Mouse (Mus musculus) cerebellum, adult 18-20 months (tissue): ENCODE measurements around the gene Daxx.
"Not testable (repeated sequence)": the region's sequence is repeated elsewhere in the genome, so short reads cannot be mapped to it uniquely, and the experiment has no call there.

Experiments
- DNase-seq, 2 experiments: peaks; one replicate each; pipeline ENCODE4 v3.0.0; 2021

Gene Daxx

DNA sequence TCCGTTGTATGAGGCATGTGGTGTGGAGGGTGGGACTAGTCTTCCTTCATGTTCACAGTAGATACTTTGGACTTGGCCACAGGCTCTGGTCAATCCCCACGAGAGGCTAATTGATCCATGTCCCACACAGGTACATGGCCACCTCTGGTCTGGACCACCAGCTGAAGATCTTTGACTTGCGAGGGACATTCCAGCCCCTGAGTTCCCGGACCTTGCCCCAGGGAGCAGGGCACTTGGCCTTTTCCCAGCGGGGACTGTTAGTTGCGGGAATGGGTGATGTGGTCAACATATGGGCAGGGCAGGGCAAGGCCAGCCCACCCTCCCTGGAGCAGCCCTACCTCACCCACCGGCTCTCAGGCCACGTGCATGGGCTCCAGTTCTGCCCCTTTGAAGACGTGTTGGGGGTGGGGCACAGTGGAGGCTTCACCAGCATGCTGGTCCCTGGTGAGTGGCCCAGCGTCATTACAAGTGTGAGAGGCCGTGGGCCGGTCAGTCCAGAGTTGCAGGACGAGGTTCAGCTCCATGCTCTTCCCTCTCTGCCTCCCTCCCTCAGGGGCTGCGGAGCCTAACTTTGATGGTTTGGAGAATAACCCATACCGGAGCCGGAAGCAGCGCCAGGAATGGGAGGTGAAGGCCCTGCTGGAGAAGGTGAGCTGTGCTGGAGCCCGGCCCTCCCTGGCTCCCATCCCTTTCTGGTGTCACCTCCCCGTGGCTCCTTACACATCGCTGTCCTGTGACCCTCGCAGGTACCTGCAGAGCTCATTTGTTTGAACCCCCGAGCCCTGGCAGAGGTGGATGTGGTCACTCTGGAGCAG, 39.1 kb downstream of the Daxx start:
- no peak for DNase-seq

DNA sequence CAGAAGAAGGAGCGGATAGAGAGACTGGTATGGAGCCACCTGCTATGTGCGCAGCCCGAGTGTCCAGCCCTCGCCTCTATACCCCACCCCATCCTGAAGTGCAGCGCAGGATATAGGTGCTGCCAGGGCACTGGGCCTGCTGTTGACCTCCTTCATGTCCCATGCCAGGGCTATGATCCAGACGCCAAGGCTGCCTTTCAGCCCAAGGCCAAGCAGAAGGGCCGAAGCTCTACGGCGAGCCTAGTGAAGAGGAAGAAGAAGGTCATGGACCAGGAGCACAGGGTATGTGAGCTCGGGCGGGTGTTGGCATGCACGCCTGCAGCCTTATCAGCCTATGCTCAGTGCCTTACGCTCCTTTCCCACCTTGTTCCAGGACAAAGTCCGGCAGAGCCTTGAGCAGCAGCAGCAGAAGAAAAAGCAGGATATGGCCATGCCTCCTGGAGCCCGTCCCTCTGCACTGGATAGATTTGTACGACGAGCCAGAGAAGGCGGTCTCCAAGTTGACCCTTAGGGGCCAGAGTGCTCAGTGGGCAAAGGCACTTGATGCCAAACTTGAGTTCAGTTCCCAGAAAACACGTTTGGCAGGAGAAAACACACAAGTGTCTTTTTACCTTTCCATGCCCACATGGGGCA, 39.8 kb downstream of the Daxx start:
- DNase-seq, result no peak

DNA sequence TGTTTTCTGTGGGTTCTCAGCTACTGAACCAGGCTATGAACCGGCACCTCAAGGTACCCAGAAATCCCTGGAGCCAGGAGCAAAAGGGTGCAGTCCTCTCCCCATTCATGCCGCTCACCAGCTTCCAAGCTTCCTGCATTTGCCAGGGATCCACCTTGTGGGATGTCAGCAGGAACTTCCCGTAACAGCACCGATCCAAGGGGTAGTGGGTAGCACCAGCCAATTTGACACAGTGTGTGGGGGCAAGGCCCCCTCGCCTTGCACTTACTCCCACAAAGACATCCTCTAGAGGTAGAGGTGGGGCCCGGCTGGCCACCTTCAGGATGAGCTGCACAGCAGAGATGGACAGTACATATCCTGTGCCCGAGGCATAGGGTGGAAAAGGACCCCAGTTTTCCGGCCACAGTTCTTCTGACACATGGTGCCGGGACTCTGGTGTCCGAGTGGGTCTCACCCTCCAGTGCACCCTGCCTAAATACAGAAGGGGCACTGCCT, 41.0 kb downstream of the Daxx start:
- no peak for DNase-seq

DNA sequence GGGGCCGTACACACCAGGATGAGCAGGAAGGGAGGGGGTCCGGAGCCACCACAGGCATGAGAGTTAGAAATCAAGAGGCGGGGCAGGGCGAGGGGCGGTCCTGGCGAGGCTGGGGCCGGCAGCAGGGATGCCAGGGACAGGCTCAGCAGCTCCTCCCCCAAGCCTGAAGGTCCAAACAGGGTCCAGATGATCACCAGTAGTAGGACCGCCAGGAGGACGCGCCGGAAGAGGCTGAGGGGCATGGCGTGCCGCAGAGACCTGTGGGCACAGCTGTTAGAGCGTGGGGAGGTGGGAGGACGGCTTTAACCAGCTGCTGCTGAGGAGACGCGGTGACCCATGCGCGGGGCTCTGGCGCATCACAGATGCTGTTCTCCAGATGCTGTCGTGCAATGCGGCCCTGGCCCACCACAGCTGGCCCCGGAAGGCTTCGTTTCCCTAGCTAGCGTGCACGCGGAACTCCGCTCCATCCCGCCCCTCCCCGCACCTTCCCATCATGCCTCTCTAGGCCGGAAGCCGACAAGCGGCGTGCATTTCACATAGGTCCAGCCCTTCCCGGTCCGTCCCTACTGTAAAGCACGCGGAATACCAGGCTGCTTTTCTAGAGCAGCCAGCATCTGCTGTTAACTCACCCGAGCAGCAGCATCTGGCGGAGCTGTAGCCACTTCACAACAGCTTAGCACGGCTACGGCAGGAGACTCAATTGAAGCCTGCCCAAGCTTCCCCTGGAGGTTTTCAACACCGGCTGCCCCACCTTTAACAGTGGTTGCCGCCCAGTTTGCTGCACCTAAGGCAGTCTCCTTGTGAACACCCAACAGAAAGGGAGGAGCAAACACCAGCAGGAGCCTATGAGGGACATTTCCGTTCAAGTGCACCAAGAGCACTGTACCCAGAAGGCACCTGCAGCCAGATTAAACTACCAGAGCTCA, 42.1 kb downstream of the Daxx start, which contains the start of gene B3galt4:
B3galt4 (minus strand) TSS at position 468 of the 926 bp plus-strand sequence.
- peak; percentile 68 to 72 for DNase-seq

DNA sequence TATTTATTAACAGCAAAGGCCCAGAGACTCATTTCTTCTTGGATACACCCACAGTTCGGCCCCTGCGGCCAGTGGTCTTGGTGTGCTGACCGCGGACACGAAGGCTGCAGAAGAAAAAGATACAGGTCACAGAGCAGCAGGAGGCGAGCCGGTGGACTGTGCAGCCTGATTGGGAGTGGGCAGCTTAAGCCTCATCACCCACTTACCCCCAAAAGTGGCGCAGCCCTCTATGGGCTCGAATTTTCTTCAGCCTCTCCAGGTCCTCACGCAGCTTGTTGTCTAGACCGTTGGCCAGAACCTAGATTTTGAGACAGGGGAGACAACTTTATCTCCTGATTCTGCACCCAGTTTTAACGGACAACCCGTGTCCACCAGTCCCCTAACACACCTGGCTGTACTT, 42.8 kb downstream of the Daxx start:
- not testable (repeated sequence) for DNase-seq

DNA sequence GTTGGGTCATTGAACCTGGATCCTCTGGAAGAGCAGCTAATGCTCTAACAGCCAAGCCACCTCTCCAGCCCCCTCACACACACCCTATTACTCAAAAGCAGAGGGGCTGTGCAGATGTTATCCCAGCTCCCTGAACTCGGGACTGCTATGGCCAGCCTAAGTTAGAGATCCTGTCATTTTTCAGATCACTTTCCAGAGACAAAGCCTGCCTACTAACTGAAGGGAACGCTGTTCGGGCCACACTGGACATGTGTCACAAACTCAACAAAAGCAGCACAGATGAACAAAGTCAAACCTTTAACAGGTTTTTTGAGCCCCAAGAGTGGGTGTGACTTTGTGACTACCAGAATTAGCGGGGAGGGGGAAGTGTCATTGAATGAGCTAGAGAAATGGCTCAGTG, 43.7 kb downstream of the Daxx start:
- DNase-seq, result no peak

DNA sequence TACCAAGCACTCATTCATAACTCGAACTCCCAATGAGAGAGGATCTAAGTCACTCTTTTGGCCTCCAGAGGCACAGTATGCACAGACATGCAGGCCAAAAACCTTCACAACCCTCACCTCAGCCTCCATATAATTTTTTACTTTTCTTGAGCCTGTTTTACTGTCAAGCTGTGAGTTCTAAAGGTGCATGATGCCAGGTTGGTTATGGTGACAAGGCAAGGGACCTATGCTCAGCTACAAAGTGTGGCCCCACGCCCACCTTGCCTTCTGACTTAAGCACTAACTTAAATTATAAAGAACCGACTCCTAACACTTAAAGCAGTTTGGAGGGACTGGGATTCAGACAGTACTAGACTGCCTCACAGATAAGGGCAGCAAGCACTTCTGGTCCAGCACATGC, 44.1 kb downstream of the Daxx start:
- no peak for DNase-seq

DNA sequence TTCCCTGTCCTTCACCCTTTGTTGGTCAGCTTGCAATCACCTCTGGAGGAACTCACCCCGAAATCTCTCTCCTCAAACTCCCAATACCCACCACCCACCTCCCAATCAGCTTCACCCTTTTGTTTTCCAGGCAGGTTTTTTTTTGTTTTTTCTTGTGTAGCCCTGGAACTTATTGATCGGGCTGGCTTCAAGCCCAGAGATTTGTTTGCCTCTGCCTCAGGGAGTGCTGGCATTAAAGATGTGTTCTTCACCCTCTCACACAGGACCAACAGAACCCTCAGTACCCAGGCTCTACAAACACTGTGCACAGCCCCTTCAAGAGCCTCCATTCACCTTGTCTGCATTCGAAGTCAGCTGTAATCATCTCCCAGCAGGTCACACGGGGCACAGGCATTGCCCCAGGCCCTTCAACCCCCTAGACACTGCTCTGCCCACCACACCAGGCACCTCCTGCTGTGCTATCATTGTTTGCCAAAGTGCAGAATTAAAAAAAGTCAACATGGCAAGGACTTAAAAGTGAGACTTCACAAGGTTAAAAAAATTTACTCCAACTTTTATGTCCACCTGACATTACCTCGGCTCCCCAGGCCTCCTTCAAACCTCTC, 44.8 kb downstream of the Daxx start:
- DNase-seq, result no peak

DNA sequence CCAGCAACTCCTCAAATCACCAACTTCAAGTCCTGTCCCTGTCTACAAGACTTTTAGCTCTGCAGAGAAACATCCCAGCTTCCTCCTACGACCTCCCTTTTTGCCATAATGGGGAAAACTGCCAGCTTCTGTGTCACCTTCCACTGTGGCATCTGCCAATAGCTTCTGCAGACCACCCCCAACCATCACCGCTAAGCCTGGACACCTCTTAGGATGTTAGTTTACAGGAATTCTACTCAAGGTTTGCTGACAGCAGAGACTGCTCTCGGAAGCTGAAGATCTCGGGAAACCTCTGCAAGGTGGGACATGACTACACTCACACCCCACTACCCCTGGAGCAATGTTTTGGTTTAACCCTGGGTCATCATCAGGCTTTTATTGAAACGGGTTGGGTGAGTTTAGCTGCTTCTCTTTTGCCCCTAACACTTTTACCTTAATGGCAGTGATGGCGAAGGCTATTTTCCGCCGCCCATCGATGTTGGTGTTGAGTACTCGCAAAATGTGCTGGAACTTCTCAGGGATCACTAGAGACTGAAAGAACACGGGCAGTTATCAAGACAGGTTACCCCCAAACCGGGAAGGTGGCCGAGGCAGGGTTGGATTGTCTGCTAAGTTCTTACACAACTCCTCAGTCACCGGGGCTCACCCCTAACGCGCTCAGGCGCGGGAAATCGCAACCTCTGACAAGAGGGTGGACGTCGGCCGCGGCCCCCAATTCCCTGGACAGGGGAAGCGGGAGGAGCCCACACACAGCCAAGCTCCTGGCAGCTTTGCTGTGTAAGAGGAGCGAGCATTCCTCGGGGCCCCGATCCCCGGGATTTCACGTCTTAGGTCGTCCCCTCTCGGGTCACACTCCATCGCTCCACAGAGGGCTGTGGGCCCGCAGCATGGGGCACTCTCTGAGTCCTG, 45.7 kb downstream of the Daxx start:
- DNase-seq, result no peak

DNA sequence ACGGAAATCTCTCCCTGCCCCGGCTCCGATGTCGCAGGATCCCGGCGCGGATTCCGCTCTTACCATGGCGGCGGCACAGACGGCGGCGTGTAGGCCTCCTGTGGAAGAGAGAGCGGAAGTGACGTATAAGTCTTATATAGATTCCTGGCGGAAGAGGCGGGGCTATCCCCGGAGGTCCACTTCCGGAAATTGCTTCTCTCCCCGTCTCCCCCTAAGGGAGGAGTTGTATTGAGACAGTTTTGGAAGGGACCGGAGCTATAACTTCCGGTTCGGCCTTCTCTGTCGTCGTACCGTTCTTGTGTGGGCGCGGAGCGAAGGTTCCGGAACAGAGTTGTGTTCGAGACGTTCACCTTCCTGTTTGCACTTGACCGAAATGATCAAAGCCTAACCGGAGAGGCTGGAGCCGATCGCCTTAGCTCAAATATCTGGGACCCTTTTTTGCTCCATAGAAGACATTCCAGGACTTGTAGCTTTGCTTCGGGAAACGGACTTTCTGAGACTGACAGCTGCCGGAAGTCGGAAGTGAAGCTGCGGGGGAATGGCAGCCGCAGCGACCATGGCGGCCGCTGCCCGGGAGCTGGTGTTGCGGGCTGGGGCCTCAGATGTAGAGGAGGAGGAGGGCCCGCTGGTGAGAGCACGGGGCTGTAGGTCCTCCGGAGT, 46.5 kb downstream of the Daxx start, which contains the start of the genes Vps52 and Rps18:
Vps52 (plus strand) TSS at position 258 of the 660 bp plus-strand sequence.
Rps18 (minus strand) TSS at position 447 of the 660 bp plus-strand sequence.
- peak; percentile 95 to 97 for DNase-seq

DNA sequence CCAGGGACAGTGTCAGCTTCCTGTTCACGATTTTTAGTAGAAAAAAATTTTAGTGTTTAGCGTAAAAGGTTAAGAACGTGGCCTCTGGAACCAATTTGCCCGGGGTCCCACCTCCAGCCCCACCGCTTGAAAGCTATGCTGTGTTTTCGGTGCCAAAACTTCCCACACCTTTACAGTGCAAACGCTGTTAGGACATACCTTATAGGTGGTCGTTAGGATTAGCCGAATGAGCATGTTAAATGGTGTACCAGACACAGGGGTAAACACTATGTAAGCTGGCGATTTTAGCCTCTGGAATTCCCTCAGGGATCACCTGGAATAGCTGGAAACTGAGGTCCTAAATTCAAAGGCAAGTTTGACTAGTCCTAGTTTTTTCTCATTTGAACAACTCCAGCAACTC, 47.1 kb downstream of the Daxx start:
- no peak for DNase-seq

DNA sequence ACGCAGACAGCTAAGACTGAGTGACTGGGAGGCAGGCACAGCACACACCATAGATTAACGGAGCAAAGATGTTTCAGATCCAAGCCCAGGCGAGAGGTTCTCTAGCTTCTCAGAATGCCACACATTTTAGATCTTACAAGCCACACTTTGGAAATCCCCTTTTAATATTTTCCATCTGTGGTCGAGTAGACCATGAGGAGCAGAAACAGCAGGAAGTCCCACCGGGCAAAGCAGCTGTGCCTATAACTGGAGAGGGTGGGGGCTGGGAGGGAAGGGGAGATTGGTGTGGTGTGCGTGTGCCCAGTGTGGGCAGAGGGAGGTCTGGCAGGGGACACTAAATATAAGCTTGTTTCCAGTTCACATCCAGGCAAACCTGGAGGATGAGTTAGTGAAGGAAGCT, 48.3 kb downstream of the Daxx start:
- DNase-seq, result no peak

DNA sequence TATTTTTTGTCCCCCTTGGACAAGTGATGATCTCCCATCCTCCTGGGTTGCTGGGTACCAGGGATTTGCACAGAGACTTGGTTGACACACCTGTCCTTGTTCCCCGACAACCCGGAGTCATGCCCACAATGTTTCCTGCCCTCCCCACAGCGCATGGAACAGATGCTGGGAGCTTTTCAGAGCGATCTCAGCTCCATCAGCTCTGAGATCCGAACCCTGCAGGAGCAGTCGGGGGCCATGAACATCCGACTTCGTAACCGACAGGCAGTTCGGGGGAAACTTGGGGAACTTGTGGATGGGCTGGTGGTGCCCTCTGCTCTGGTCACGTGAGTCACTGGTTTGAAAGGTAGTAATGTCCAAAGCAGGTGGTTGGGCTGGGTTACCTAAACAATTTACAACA, 49.2 kb downstream of the Daxx start:
- DNase-seq, result no peak

DNA sequence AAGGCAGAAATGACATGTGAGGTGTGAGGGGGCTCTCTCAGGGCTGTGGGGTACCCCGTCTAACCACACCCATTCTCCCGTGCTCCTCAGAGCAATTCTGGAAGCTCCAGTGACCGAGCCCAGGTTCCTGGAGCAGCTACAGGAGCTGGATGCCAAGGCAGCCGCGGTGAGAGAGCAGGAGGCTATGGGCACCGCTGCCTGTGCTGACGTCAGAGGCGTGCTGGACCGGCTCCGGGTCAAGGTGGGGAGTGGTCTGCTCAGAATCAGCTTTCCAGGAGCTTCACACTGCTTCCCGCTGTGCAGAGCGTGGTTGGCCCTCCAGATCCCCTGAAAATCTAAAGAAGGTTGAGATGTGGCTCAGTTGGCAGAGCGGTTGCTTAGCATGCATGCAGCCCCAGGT, 49.9 kb downstream of the Daxx start:
- no peak for DNase-seq

DNA sequence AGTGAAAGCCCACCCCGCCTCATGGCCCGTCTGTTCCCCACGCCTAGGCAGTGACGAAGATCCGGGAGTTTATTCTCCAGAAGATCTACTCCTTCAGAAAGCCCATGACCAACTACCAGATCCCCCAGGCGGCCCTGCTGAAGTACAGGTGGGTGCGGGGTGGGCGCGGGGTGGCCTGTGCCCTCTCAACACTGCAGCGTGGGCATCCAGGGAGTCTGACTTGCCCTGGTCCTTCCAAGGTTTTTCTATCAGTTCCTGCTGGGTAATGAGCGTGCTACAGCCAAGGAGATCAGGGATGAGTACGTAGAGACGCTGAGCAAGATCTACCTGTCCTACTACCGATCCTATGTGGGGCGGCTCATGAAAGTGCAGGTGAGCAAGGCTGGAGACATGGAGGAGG, 50.7 kb downstream of the Daxx start:
- no peak for DNase-seq

DNA sequence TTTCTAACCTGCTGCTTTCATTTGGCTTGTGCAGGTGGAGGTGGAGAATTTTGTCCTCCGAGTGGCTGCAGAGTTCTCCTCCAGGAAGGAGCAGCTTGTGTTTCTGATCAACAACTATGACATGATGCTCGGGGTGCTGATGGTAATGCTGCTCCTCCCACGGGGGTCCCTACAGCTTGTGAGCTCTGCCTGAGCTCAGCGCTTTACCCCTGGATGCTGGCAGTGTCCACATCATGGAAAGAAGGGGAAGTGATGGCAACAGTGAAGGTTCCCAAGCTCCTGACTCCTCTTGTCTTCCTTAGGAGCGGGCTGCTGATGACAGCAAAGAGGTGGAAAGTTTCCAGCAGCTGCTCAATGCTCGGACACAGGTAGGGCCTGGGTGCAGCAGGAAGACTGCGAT, 53.7 kb downstream of the Daxx start:
- no peak for DNase-seq
